Mouse (Mus musculus): Measurements from ENCODE around the gene Draxin.
"Not testable (repeated sequence)": the region's sequence is repeated elsewhere in the genome, so short reads cannot be mapped to it uniquely, and the experiment has no call there.

The Draxin gene

DNA sequence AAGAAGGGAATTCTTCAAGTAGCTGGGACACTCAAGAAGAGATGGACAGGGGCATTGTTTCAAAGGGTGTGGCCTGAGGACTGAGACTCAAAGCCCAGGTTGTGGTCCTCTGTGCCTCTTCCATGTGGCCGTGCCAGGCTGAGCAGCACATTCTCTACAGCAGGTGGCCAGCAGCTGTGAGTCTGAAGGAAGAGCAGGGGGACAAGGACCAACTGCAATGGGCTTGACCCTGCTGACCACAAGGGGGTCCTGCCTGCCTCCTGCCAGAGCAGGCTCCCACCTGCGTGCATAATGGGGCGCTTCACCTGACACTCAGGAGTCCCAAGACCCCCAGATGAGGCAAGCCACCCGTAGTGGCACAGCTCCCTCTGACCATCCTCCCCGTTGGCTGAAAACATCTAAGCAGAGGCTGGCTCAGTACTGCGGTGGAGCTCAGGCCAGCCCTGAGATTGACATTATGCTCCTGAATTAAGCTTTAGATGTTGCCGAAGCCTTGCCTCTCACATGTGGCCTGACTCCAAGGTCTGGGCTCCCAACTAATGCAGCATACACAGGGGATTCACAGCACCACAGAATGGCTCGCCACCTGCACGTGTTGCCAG lies 72.2 kb downstream of the Draxin start:
- CTCF ChIA-PET, result no interaction called here

DNA sequence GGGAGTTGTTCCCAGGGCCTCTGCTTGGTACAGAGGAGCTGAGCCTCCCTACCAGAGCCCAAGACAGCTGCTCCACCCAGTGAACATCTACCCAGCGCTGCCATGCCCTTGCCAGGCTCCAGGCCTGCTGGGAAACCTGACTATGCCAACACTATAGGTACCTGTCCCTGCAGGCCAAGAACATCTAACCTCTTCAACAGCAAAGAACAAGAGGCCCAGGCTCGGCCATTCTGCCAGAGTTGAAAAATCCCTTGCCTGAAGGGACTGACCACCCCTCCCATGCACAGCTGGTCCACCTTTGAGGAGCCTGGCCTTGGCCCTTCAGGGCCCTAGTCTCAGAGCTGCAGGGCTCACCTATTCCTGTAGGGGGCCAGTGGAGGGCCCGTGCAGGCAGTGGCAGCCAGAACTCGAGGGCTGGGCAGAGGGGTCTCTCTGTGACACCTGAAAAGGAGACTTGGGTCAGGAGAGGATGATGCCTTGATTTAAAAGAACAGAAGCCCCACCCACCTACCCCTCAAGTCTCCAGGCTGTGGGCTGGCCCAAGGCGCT lies 72.8 kb downstream of the Draxin start:
- CTCF ChIA-PET, result interaction anchor here (1.0 kb wide), 1 partner anchor 57 kb away, joined by 4 read pairs; no protein-coding TSS in a partner anchor

DNA sequence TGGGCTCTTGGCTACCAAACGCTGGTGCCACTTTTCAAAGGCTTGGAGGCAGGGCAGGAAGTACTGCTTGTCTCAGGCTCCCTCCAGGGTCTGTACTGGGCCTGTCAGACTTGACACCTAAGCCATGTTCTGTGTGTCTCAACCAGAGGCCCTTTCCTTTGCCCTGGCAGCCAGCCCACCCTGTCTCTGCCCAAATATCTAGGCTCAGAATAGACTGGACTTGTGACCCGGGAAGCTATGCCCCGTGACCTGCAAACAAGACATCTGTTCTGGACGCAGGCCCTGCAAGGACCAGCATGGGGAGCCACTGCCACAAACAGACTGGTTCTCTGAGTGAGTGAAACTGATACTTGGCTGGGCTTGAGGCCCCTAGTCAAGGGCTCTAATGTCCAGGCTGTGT lies 73.7 kb downstream of the Draxin start:
- CTCF ChIA-PET, result interaction anchor here (1.0 kb wide), 1 partner anchor 58 kb away, joined by 4 read pairs; no protein-coding TSS in a partner anchor

DNA sequence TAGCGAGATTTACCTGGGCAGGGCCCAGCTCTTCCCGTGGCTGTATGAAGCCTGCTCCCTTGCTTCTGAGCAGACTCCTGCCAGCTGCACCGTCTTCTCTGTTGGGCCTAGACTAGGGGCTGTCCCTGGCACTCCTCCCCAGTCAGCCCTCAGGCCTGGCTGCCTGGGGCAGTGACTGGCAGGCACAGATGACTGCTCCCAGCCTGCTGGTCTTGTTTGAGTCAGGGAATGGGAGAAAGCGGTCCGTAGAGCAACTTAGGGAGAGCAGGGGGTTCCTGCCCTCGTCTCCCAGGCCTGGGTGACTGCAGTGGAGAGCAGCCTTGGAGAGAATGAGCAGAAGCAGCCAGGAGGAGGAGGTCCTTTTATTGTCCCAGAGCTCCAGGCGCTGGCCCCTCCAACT lies 74.3 kb downstream of the Draxin start:
- CTCF ChIA-PET, result no interaction called here

DNA sequence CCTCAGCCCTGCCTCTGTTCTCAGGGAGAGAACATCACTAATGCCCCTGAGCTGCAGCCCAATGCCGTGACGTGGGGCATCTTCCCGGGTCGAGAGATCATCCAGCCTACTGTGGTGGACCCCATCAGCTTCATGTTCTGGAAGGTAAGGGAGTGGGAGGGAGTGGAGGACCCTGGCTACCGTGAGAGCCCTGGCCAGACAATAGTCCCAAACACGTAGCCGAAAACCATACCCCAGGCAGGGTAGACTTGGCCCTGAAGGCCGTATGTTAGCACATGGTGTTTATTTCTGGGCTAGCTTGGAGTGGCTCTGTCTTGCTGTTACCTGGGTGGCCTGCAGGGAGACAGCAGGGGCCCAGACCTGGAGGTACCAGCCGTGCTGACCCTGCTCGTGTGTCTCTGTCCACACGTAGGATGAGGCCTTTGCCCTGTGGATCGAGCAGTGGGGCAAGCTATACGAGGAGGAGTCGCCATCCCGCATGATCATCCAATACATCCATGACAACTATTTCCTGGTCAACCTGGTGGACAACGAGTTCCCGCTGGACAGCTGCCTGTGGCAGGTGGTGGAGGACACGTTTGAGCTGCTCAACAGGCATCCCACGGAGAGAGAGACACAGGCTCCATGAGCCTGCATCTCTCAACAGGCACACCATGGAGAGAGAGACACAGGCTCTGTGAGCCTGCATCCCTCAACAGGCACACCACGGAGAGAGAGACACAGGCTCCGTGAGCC lies 75.4 kb downstream of the Draxin start:
- CTCF ChIA-PET, result no interaction called here

DNA sequence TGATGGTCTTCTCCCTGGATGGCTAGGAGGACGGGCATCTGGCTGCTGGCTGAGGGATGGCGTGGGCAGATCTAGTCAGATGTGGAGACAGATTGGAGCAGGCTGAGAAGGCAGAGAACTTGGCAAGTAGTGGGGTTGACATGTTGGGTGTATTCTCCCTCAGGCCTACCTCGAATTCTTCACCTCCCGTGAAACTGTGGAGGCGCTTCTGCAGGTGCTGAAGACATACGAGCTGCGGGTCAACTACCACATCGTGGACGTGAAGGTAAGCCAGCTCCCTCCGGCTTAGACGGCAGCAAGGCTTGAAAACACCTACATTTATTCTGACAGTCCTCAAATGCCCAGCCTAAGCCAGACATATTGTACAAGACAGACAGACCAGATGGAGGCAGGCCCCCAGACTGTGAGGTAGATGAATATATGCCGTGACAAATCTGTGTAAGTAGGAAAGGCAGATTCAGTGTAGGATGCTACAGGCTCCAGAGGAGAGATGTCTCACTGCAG lies 77.0 kb downstream of the Draxin start:
- CTCF ChIA-PET, result no interaction called here

DNA sequence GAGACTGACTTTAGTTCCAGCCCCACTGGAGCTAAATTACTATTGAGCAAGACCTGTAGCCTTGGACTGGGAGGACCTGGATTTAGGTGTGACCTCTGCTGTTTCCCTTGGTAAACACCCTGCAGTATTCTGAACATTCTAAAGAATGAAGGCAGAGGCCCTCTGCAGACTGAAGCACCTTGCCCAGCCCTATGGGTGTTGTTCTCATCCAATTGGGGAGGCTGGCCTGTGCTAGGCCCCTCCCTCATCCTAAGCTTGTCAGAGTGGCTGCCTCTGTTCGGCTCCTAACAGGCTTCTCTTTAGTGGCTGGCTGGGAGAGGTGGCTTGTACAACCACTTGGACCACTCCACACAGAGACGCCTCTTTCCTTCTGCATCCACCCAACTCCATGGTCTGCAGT lies 77.5 kb downstream of the Draxin start:
- CTCF ChIA-PET, result no interaction called here

DNA sequence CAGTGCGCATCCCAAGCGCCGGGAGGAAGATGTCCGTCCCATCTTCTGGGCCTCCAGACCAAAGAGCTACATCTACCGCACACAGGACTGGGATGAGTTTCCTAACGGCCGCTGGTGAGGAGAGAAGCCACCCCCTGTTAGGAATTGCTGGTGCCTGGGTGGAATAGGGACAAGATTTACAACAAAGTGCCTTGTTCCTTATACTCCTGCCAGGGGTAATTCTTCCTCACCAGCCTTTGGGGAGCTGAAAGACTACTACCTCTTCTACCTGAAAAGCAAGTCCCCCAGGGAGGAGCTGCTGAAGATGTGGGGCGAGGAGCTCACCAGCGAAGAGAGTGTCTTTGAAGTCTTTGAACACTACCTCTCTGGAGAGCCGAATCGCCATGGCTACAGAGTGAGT lies 78.6 kb downstream of the Draxin start:
- CTCF ChIA-PET, result no interaction called here

DNA sequence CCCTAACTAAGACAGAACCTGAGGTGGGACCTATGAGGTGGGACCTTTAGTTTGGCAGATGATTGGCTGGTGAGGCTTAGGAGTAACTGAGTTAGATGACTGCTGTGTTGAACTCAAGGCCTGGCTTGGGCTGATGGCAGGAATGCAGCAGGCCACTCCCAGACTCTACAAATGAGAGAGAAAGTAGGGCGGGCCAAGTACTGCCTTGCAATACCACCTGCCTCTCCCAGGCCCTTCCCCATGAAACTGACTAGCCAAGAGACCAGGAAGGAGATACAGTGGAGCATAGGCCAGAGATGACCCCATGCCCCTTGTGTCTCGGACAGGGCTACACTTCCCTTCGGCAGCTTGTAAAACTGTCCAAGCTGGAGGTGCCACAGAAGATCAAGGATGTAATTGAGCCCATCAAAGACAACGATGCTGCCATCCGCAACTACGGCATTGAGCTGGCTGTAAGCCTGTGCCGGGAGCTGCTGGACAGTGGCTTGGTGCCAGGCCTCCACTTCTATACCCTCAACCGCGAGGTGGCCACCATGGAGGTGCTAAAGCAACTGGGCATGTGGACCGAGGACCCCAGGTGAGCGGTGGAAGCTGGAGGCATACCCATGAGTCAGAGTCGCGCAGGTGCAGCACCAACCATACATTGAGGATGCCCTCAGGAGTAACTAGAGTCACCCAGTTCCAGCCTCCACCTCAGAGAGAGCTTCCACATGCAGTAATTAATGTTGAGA lies 79.3 kb downstream of the Draxin start:
- CTCF ChIA-PET, result no interaction called here

DNA sequence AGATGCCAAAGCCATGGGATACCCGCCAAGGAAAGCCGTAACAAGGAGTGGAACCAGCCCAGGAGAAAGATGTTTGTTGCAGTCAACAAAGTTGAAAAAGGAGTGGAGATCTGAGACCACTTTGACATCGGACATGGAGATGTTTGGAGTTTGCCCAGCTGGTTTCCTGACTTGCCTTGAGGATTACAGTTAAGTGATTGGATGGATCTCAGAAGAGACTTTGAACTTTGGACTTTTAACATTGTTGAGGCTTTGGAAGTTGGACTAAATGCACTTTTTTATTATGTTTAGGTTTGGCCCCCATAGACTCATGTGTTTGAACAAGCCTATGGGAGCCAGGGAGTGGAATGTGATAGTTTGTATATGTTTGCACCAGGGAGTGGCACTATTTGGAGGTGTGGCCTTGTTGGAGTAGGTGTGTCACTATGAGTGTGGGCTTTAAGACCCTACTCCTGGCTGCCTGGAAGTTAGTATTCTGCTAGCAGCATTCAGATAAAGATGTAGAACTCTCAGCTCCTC lies 80.0 kb downstream of the Draxin start:
- CTCF ChIA-PET, result not testable (repeated sequence)

Measured in spleen, embryonic (tissue).